Mouse (Mus musculus): Measurements from ENCODE around the gene Med19. TPM values are rescaled to one million over a fixed set of nuclear protein-coding genes. Genes with fewer than 3 reads are reported as not detected.

The Med19 gene
- polyA plus RNA-seq, 1 experiment: 20.3 TPM

GRCm38 (mm10) chr2:84690050-84690449, 11.8 kb downstream of the Med19 start:
- H3K79me2 ChIP-seq (ENCODE audit: control insufficient read depth, insufficient read depth): no peaks in the 10 kb centered on the region
- no peaks in the 10 kb centered on the region for H3K27me3 ChIP-seq (ENCODE audit: control insufficient read depth, insufficient read depth, insufficient read length)
- TF ChIP-seq POLR2AphosphoS2 (IDR thresholded peaks at IDR 0.05; ENCODE audit: insufficient read length, low read depth): peak; percentile 54
- TF ChIP-seq REST (IDR thresholded peaks at IDR 0.05; ENCODE audit: insufficient read depth, insufficient read length): no peak
- TF ChIP-seq MAX (IDR thresholded peaks at IDR 0.05; ENCODE audit: low read depth): no peak
- no peak for TF ChIP-seq E2F4 (IDR thresholded peaks at IDR 0.05; ENCODE audit: insufficient read depth)
- no peak for TF ChIP-seq CEBPB (IDR thresholded peaks at IDR 0.05; ENCODE audit: insufficient read depth, poor library complexity, severe bottlenecking)
- no peak overlapping the region for H3K4me3 ChIP-seq
- peaks cover 85% of the 10 kb centered on the region for H3K36me3 ChIP-seq (ENCODE audit: control insufficient read depth, insufficient read depth)
- H3ac ChIP-seq (ENCODE audit: control insufficient read depth, insufficient read length): no peak overlapping the region
- H3K4me2 ChIP-seq (ENCODE audit: low read depth): no peak overlapping the region

- Histone ChIP-seq H3K36me3 (ENCODE audit: control insufficient read depth, insufficient read depth) (peaks cover 69% of the 10 kb centered on the region), H3K4me2 (ENCODE audit: low read depth) (no peak overlapping the region), H3K79me2 (ENCODE audit: control insufficient read depth, insufficient read depth) (no peaks in the 10 kb centered on the region), H3K27me3 (ENCODE audit: control insufficient read depth, insufficient read depth, insufficient read length) (no peaks in the 10 kb centered on the region), H3K4me3 (no peak overlapping the region), H3ac (ENCODE audit: control insufficient read depth, insufficient read length) (no peak overlapping the region)
- TF ChIP-seq MYOG (IDR thresholded peaks at IDR 0.05; ENCODE audit: control insufficient read depth in 1 of 3, insufficient read depth in 1 of 3, insufficient read length in 2 of 3, low read depth in 2 of 3): no peak
- no peak for TF ChIP-seq TCF12 (IDR thresholded peaks at IDR 0.05; ENCODE audit: insufficient read depth, poor library complexity, severe bottlenecking)
- no peak for TF ChIP-seq E2F4 (IDR thresholded peaks at IDR 0.05; ENCODE audit: insufficient read depth)
- no peak for TF ChIP-seq SRF (IDR thresholded peaks at IDR 0.05; ENCODE audit: control insufficient read depth, insufficient read length, low read depth)
- no peak for TF ChIP-seq TCF3 (IDR thresholded peaks at IDR 0.05; ENCODE audit: insufficient read length, low read depth)
- TF ChIP-seq CEBPB (IDR thresholded peaks at IDR 0.05; ENCODE audit: insufficient read depth, poor library complexity, severe bottlenecking): no peak
- TF ChIP-seq MAX (IDR thresholded peaks at IDR 0.05; ENCODE audit: low read depth): no peak
Measured at GRCm38 (mm10) chr2:84695007-84695695, 16.9 kb downstream of the Med19 start.

GRCm38 (mm10) chr2:84703497-84703896, 25.3 kb downstream of the Med19 start:
- Histone ChIP-seq H3K4me3 (no peak overlapping the region), H3K4me2 (ENCODE audit: low read depth) (no peak overlapping the region), H3K36me3 (ENCODE audit: control insufficient read depth, insufficient read depth) (peaks cover 33% of the 10 kb centered on the region), H3ac (ENCODE audit: control insufficient read depth, insufficient read length) (no peak overlapping the region), H3K27me3 (ENCODE audit: control insufficient read depth, insufficient read depth, insufficient read length) (no peaks in the 10 kb centered on the region), H3K79me2 (ENCODE audit: control insufficient read depth, insufficient read depth) (peaks cover 48% of the 10 kb centered on the region)
- TF ChIP-seq TCF12 (IDR thresholded peaks at IDR 0.05; ENCODE audit: insufficient read depth, poor library complexity, severe bottlenecking) (no peak), MAX (IDR thresholded peaks at IDR 0.05; ENCODE audit: low read depth) (no peak), USF1 (IDR thresholded peaks at IDR 0.05; ENCODE audit: low read depth) (no peak), CEBPB (IDR thresholded peaks at IDR 0.05; ENCODE audit: insufficient read depth, poor library complexity, severe bottlenecking) (no peak), POLR2A (IDR thresholded peaks at IDR 0.05; ENCODE audit: insufficient read length, low read depth) (no peak), REST (IDR thresholded peaks at IDR 0.05; ENCODE audit: insufficient read depth, insufficient read length) (no peak), MYOG (IDR thresholded peaks at IDR 0.05; ENCODE audit: control insufficient read depth in 1 of 3, insufficient read depth in 1 of 3, insufficient read length in 2 of 3, low read depth in 2 of 3) (no peak), TCF3 (IDR thresholded peaks at IDR 0.05; ENCODE audit: insufficient read length, low read depth) (no peak), SRF (IDR thresholded peaks at IDR 0.05; ENCODE audit: control insufficient read depth, insufficient read length, low read depth) (no peak), E2F4 (IDR thresholded peaks at IDR 0.05; ENCODE audit: insufficient read depth) (no peak), POLR2AphosphoS2 (IDR thresholded peaks at IDR 0.05; ENCODE audit: insufficient read length, low read depth) (no peak), MYOD1 (IDR thresholded peaks at IDR 0.05; ENCODE audit: control insufficient read depth in 1 of 3, insufficient read length in 2 of 3, low read depth in 2 of 3) (no peak)

DNA sequence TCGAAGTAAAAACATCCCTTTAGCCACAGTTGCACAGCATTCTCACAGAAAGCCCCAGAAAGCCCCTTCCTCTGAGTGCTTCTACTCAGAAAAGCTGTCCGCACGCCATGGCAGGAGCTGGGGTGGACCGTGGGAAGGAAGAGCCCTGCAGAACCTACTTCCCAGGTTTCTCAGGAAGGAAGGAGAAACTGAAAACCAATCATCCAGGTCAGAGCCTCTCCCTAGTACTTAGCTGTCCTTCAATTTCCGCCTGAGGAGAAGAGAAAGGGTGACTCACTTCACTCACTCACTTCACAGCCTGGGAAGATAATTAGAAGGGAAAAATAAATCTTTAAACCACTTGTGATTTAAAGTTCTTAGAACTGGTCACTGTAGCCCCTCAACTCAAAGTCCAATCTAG, 26.1 kb downstream of the Med19 start:
- Histone ChIP-seq H3K4me2 (ENCODE audit: low read depth) (no peak overlapping the region), H3K27me3 (ENCODE audit: control insufficient read depth, insufficient read depth, insufficient read length) (no peaks in the 10 kb centered on the region), H3K79me2 (ENCODE audit: control insufficient read depth, insufficient read depth) (peaks cover 56% of the 10 kb centered on the region), H3ac (ENCODE audit: control insufficient read depth, insufficient read length) (no peak overlapping the region), H3K36me3 (ENCODE audit: control insufficient read depth, insufficient read depth) (peaks cover 36% of the 10 kb centered on the region), H3K4me3 (no peak overlapping the region)
- TF ChIP-seq MAX (IDR thresholded peaks at IDR 0.05; ENCODE audit: low read depth): no peak
- TF ChIP-seq SRF (IDR thresholded peaks at IDR 0.05; ENCODE audit: control insufficient read depth, insufficient read length, low read depth): no peak
- TF ChIP-seq POLR2A (IDR thresholded peaks at IDR 0.05; ENCODE audit: insufficient read length, low read depth): no peak

DNA sequence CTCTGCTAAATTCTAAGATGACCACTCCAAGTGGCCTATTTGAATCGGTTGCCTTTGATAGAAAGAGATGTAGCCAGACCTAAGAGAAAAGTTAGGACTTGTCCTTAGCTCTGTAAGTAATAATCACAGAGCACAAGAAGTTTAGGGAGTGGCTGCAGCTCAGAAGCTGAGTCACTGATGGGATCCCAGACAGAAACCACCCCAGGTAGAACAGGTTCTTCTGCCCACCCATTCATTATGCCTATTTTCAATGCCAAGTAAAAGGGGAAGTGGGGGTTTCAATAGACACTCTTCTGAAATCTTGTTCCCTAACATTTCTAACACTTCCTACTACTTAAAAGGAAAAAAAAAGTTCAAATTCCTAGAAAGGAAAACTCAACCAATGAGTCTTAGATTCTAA, 27.1 kb downstream of the Med19 start:
- H3K36me3 ChIP-seq (ENCODE audit: control insufficient read depth, insufficient read depth): peaks cover 40% of the 10 kb centered on the region
- TF ChIP-seq MAX (IDR thresholded peaks at IDR 0.05; ENCODE audit: low read depth) (no peak), SRF (IDR thresholded peaks at IDR 0.05; ENCODE audit: control insufficient read depth, insufficient read length, low read depth) (no peak)
- H3K79me2 ChIP-seq (ENCODE audit: control insufficient read depth, insufficient read depth): peaks cover 66% of the 10 kb centered on the region
- H3K27me3 ChIP-seq (ENCODE audit: control insufficient read depth, insufficient read depth, insufficient read length): no peaks in the 10 kb centered on the region
- no peak overlapping the region for H3K4me3 ChIP-seq
- no peak overlapping the region for H3K4me2 ChIP-seq (ENCODE audit: low read depth)
- H3ac ChIP-seq (ENCODE audit: control insufficient read depth, insufficient read length): no peak overlapping the region

Measured in myocyte (in vitro differentiated cells).